Mouse (Mus musculus) intestine, postnatal 0 days (tissue): ENCODE results near the gene Schip1. TPM values are rescaled to one million over a fixed set of nuclear protein-coding genes. Genes with fewer than 3 reads are reported as not detected.

ENCODE experiments used
- ATAC-seq: fragments of 200-750 bp; cut with Nextera tagmentation; 2 replicates; pipeline ENCODE4 v1.8.0; 2017; ENCODE audit warnings: mild to moderate bottlenecking, moderate TSS enrichment, moderate library complexity
- H3K27ac ChIP-seq: fragments of 300-500 bp; sonication (generic); 2 replicates; pipeline ENCODE4 v1.5.1; 2014; ENCODE audit warnings: mild to moderate bottlenecking, low read depth, low read length, moderate library complexity
- H3K27me3 ChIP-seq: fragments of 300-500 bp; sonication (generic); replicated peaks from 2 replicates; pipeline ENCODE4 v1.6.1; 2014; ENCODE audit warnings: low read length, mixed read lengths; ENCODE audit not compliant: control insufficient read depth, insufficient read depth
- H3K36me3 ChIP-seq: fragments of 300-500 bp; sonication (generic); 2 replicates; pipeline ENCODE4 v1.6.1; 2014; ENCODE audit warnings: mild to moderate bottlenecking, moderate library complexity; ENCODE audit not compliant: control insufficient read depth, insufficient read depth
- H3K4me1 ChIP-seq: fragments of 300-500 bp; sonication (generic); replicated peaks from 2 replicates; pipeline ENCODE4 v1.6.1; 2014; ENCODE audit warnings: antibody characterized with exemption, low read length, mixed read lengths; ENCODE audit not compliant: control insufficient read depth, insufficient read depth
- H3K4me2 ChIP-seq: fragments of 300-500 bp; sonication (generic); replicated peaks from 2 replicates; pipeline ENCODE4 v1.6.1; 2014; ENCODE audit warnings: low read depth, mild to moderate bottlenecking, moderate library complexity
- H3K4me3 ChIP-seq: fragments of 300-500 bp; sonication (generic); 2 replicates; pipeline ENCODE4 v1.5.1; 2014; ENCODE audit warnings: low read depth, low read length
- H3K9ac ChIP-seq: fragments of 300-500 bp; sonication (generic); 2 replicates; pipeline ENCODE4 v1.6.1; 2014; ENCODE audit warnings: mild to moderate bottlenecking, low read depth, low read length
- H3K9me3 ChIP-seq: fragments of 300-500 bp; sonication (generic); 2 replicates; pipeline ENCODE4 v1.6.1; 2016; ENCODE audit warnings: mixed run types; ENCODE audit not compliant: control insufficient read depth
- CTCF ChIP-seq: sonication (generic); IDR thresholded peaks from 2 replicates; pipeline ENCODE4 v1.5.1; 2016; ENCODE audit warnings: low read depth, mild to moderate bottlenecking, control low read depth, antibody characterized with exemption, moderate library complexity
- WGBS: fragments of 180-500 bp; shearing (Covaris S2); extraction: QIAGEN DNeasy Blood & Tissue Kit; methylation state at CpG from one replicate; pipeline ENCODE4 v1.1.7; 2014; 5-methylcytosine and 5-hydroxymethylcytosine counted together
- polyA plus RNA-seq: library from polyadenylated mRNA; unstranded; fragments of >200 nt; fragmentation: Nextera tagmentation; extraction: Ambion mirVana; gene quantifications from 2 replicates; pipeline ENCODE4 v1.2.1, GENCODE M21; 2015

Gene Schip1
- polyA plus RNA-seq, 1 experiment from 2014 or later = 24.2 TPM

DNA sequence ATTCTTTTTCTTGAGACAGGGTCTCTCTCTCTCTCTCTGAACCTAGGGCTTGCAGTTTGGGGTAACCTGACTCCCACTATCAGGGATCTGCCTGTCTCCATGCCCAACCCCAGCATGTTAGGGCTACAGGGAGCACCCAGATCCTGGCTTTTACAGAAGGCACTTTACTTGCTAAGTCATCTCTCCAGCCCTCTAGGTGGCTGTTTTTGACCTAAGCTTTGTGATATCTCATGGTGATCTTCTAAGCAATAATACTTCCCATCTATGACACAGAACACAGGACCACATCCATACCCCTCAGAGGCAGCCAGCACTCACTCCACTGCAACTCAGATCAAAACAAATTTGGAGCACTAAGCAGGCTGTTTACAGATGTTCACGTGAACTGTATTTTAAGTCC lies 427.5 kb downstream of the Schip1 start:
- ATAC-seq = no peak
- WGBS = 45% methylated on average over 1 of the region's 1 CpGs
- H3K36me3 ChIP-seq = no peaks in the 10 kb centered on the region
- H3K4me1 ChIP-seq = 0 out of 2 replicates have a peak, but pooled peaks cover 8% of the 10 kb centered on the region
- no peak overlapping the region for H3K4me3 ChIP-seq
- peak overlapping the region; percentile 98; the same call in 1 of the 2 replicates for H3K4me2 ChIP-seq
- no peak for TF ChIP-seq CTCF
- no peak overlapping the region; the same call in 1 of the 2 replicates for H3K27ac ChIP-seq
- H3K9ac ChIP-seq = no peak overlapping the region
- H3K9me3 ChIP-seq = no peaks in the 10 kb centered on the region
- H3K27me3 ChIP-seq = peaks cover 6% of the 10 kb centered on the region; the same call in 1 of the 2 replicates

DNA sequence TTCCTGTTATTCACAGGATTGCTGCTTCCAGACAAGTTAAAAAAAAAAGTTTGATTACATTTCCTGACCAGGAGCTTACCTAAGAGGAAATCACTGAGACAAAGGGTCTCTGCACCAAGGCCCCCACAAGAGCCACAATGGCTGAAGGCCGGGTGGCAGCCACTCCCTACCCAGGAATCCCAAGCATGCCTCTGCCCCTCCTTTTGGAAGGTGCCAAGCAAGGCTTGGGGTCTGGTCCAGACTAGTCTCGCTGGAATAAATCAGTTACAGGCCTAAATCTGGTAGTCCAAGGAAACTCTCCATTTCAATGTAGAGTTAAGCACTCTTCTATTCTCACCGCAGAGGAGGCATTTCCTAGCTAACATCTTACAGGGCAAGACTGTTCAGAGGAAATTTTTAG lies 427.9 kb downstream of the Schip1 start:
- Histone ChIP-seq H3K4me3 (peak overlapping the region; percentile 72), H3K36me3 (no peaks in the 10 kb centered on the region), H3K9ac (no peak overlapping the region), H3K9me3 (no peaks in the 10 kb centered on the region), H3K27me3 (peaks cover 6% of the 10 kb centered on the region; the same call in 1 of the 2 replicates), H3K4me2 (peak overlapping the region; percentile 98), H3K27ac (peak overlapping the region; percentile 57), H3K4me1 (0 out of 2 replicates have a peak, but pooled peaks cover 8% of the 10 kb centered on the region)
- ATAC-seq = no peak
- WGBS = 34% methylated on average over 3 of the region's 3 CpGs
- TF ChIP-seq CTCF = no peak

DNA sequence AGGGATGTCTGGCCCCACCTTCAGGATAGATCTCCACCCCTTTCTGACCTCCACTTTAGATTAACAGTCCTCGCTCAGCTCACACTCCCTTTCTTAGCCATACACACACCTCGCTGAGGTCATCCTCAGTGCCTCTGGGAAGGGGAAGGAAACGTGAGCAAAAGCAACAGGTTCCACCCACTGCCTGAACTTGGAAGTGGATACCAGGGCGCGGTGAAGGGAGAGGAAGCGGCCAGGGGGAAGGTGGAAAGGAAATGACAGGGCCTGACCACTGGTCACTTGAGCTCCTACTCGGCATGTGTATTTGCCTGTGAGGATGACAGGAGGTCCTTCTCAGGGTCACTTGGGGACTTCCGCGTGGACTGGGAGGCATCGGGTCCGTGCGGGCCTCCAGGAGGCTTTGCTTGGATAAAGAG lies 428.6 kb downstream of the Schip1 start:
- Histone ChIP-seq H3K27me3 (peaks cover 6% of the 10 kb centered on the region; the same call in 1 of the 2 replicates), H3K27ac (peak overlapping the region; percentile 93), H3K9ac (peak overlapping the region; percentile 85), H3K4me1 (0 out of 2 replicates have a peak, but pooled peaks cover 8% of the 10 kb centered on the region), H3K36me3 (no peaks in the 10 kb centered on the region), H3K4me3 (peak overlapping the region; percentile 72), H3K9me3 (no peaks in the 10 kb centered on the region), H3K4me2 (peak overlapping the region; percentile 98)
- peak; percentile 73 for ATAC-seq
- TF ChIP-seq CTCF = no peak; the same call in 1 of the 2 replicates
- 1% methylated on average over 12 of the region's 12 CpGs for WGBS

DNA sequence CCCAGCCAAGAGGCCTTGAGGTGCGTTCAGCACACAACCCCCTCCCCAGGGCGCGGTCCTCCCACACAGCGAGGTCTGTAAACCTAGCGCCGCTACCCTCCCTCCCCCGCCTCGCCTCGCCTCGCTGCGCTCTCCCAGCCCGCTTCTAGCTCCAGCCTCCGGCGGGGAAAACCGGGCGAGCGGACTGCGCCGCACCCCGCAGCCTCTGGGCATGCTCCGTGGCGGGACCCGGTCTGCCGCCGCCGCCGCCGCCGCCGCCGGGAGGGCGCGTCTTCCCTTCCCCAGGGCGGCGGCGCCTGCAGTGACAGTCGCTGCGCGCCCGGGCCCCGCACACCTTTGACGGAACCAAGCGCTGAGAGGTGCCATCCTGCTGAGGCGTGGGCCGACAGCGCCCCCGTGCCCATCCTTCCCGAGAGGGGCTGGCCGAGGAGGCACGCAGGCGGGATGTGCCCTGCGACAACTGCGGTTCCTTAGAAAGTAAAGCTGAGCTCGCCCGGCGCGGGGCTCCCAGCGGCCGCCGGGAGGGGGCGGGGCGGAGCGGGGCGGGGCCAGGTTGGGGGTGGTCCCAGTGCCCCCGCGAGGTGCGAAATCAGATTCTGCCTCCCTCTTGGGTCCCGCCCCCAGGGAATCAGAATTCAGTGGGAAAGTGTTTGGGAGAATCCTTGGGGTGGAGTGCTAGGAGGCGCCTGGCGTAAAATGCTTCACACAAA lies 429.1 kb downstream of the Schip1 start:
- WGBS = under 1% methylated on average over 66 of the region's 70 CpGs
- ATAC-seq = peak; percentile 72
- H3K4me2 ChIP-seq = peak overlapping the region; percentile 98
- H3K27ac ChIP-seq = peak overlapping the region; percentile 93
- peak; percentile 47 for TF ChIP-seq CTCF
- H3K9ac ChIP-seq = peak overlapping the region; percentile 85
- H3K36me3 ChIP-seq = no peaks in the 10 kb centered on the region
- peaks cover 6% of the 10 kb centered on the region; the same call in 1 of the 2 replicates for H3K27me3 ChIP-seq
- H3K4me3 ChIP-seq = peak overlapping the region; percentile 72
- H3K4me1 ChIP-seq = 0 out of 2 replicates have a peak, but pooled peaks cover 8% of the 10 kb centered on the region
- H3K9me3 ChIP-seq = no peaks in the 10 kb centered on the region

DNA sequence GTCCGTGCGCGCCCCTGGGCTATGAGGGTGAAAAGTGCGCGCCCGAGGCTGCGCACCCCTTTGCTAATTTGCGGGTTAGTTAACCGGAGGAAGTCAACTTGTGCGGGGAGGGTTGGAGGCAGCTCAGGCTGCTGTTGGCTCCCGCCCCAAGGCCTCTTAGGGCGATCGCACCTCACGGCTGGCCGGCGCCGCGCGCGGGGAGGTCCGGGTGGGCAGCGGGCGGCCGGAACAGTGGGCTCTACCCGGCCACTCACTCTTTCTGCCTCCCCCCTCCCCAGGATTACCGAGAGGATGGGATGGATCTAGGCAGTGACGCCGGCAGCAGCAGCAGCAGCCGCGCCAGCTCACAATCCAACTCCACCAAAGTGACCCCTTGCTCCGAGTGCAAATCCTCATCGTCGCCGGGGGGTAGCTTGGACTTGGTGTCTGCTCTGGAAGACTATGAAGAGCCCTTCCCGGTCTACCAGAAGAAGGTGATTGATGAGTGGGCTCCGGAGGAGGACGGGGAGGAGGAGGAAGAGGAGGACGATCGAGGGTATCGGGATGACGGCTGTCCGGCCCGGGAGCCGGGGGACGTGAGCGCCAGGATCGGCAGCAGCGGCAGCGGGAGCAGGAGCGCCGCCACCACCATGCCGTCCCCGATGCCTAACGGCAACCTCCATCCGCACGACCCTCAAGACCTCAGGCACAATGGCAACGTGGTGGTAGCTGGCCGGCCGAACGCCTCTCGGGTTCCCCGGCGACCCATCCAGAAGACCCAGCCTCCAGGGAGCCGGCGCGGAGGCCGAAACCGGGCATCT lies 429.9 kb downstream of the Schip1 start:
- no peaks in the 10 kb centered on the region for H3K36me3 ChIP-seq
- ATAC-seq = peak; percentile 5
- peak overlapping the region; percentile 98 for H3K4me2 ChIP-seq
- no peaks in the 10 kb centered on the region for H3K9me3 ChIP-seq
- TF ChIP-seq CTCF = no peak
- peak overlapping the region; percentile 93 for H3K27ac ChIP-seq
- under 1% methylated on average over 66 of the region's 68 CpGs for WGBS
- H3K4me3 ChIP-seq = peak overlapping the region; percentile 72
- peaks cover 6% of the 10 kb centered on the region; the same call in 1 of the 2 replicates for H3K27me3 ChIP-seq
- peak overlapping the region; percentile 85 for H3K9ac ChIP-seq
- H3K4me1 ChIP-seq = 0 out of 2 replicates have a peak, but pooled peaks cover 8% of the 10 kb centered on the region
